Mouse (Mus musculus) cortical plate, adult 2 months (tissue): ENCODE data around the gene Cenpm.

ENCODE experiments used
- CTCF ChIP-seq: fragments of 200-500 bp; IDR thresholded peaks from 2 replicates; pipeline ENCODE4 v1.5.1; 2011; ENCODE audit warnings: mild to moderate bottlenecking, control low read depth, low read length; ENCODE audit not compliant: insufficient read depth; ENCODE audit errors: extremely low read depth
- POLR2A ChIP-seq: fragments of 200-500 bp; IDR thresholded peaks from 2 replicates; pipeline ENCODE4 v1.6.1; 2011; ENCODE audit warnings: mild to moderate bottlenecking, low read length, control low read depth; ENCODE audit not compliant: insufficient read depth; ENCODE audit errors: extremely low read depth

DNA sequence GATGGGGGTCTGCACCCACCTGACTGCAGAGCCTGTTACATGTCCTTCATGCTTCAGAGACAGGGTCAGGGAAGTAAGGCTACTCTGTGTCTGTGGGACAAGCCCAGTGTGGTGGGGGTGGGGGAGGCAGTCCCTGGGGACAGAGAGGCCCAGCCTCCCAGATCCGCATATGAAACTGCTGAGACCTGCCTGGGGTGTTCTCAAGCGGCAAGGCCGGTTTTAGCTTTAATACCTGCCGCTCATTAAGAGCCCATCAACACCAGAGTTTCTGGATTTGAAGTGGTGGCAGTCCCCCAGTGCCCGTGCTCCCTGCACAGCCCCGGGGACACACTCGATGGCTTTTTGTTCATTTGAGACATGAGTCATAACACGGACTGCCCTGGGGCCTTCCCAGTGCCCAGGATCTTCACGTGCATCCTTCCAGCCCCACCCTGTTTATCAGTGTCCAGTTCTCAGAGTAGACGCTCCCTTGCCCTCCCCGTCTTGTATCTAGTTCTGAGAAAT is 15.0 kb downstream of the Cenpm start:
- no peak for TF ChIP-seq CTCF
- no peak for TF ChIP-seq POLR2A
